Mouse (Mus musculus): ENCODE measurements at regions not wholly inside any gene's neighbourhood (a gene's known extent, or its start where the extent isn't known, plus 50 kb on each side); places are given as distances from the start of the nearest gene placed in this dataset.
A peak's percentile ranks its signal among the peaks of the same experiment; 100 is the strongest.

- H3K4me2 ChIP-seq (ENCODE audit: low read length), result peak overlapping the region; percentile 91
- H3K4me3 ChIP-seq (ENCODE audit: control insufficient read depth in 1 of 2, insufficient read depth in 1 of 2, low read depth in 1 of 2, low read length in 2 of 2), result peak overlapping the region; percentile 44 to 53
- no peaks in the 10 kb centered on the region for H3K36me3 ChIP-seq (ENCODE audit: control insufficient read depth, insufficient read depth, low read length)
- no peak for ATAC-seq (ENCODE audit: insufficient number of reproducible peaks, insufficient read depth, low FRiP score, low read depth)
- H3K4me1 ChIP-seq (ENCODE audit: control insufficient read depth in 2 of 2, insufficient read depth in 2 of 2, low read length in 2 of 2), result peaks cover 10 to 23% of the 10 kb centered on the region in 2 experiments; a peak in 3 of 4 replicates
- no peak overlapping the region for H3K27ac ChIP-seq (replicated peaks in 1 of 2; ENCODE audit: control insufficient read depth in 1 of 2, insufficient read depth in 1 of 2, low read depth in 2 of 2, low read length in 2 of 2)
- H3K9ac ChIP-seq (ENCODE audit: low read length), result no peak overlapping the region
- no peaks in the 10 kb centered on the region for H3K9me3 ChIP-seq (ENCODE audit: control insufficient read depth, low read length)
- WGBS, result under 1% methylated on average over 57 of the region's 58 CpGs
- peaks cover 100% of the 10 kb centered on the region for H3K27me3 ChIP-seq (ENCODE audit: control insufficient read depth, insufficient read depth, low read length)
Measured at GRCm38 (mm10) chr14:64586860-64587698, 483.0 kb downstream of the Prss52 start.

GRCm38 (mm10) chr14:64587699-64588434, 483.8 kb downstream of the Prss52 start:
- WGBS, result under 1% methylated on average over 38 of the region's 40 CpGs
- Histone ChIP-seq H3K9ac (ENCODE audit: low read length) (no peak overlapping the region), H3K9me3 (ENCODE audit: control insufficient read depth, low read length) (no peaks in the 10 kb centered on the region)

GRCm38 (mm10) chr14:64588561-64588960, 484.5 kb downstream of the Prss52 start:
- no peak for ATAC-seq (ENCODE audit: insufficient number of reproducible peaks, insufficient read depth, low FRiP score, low read depth)
- Histone ChIP-seq H3K27me3 (ENCODE audit: control insufficient read depth, insufficient read depth, low read length) (peaks cover 100% of the 10 kb centered on the region), H3K36me3 (ENCODE audit: control insufficient read depth, insufficient read depth, low read length) (no peaks in the 10 kb centered on the region), H3K4me2 (ENCODE audit: low read length) (peak overlapping the region; percentile 91), H3K4me3 (ENCODE audit: control insufficient read depth in 1 of 2, insufficient read depth in 1 of 2, low read depth in 1 of 2, low read length in 2 of 2) (no peak overlapping the region), H3K4me1 (ENCODE audit: control insufficient read depth in 2 of 2, insufficient read depth in 2 of 2, low read length in 2 of 2) (peaks cover 10 to 23% of the 10 kb centered on the region in 2 experiments; a peak in 3 of 4 replicates), H3K9ac (ENCODE audit: low read length) (no peak overlapping the region), H3K27ac (replicated peaks in 1 of 2; ENCODE audit: control insufficient read depth in 1 of 2, insufficient read depth in 1 of 2, low read depth in 2 of 2, low read length in 2 of 2) (no peak overlapping the region), H3K9me3 (ENCODE audit: control insufficient read depth, low read length) (no peaks in the 10 kb centered on the region)
- WGBS, result under 1% methylated on average over 23 of the region's 23 CpGs

More at GRCm38 (mm10) chr14:64587699-64588434, 483.8 kb downstream of the Prss52 start:
- H3K27ac ChIP-seq (replicated peaks in 1 of 2; ENCODE audit: control insufficient read depth in 1 of 2, insufficient read depth in 1 of 2, low read depth in 2 of 2, low read length in 2 of 2), result no peak overlapping the region
- H3K4me1 ChIP-seq (ENCODE audit: control insufficient read depth in 2 of 2, insufficient read depth in 2 of 2, low read length in 2 of 2), result peaks cover 10 to 23% of the 10 kb centered on the region in 2 experiments; a peak in 3 of 4 replicates
- H3K36me3 ChIP-seq (ENCODE audit: control insufficient read depth, insufficient read depth, low read length), result no peaks in the 10 kb centered on the region
- peaks cover 100% of the 10 kb centered on the region for H3K27me3 ChIP-seq (ENCODE audit: control insufficient read depth, insufficient read depth, low read length)
- peak overlapping the region; percentile 91 for H3K4me2 ChIP-seq (ENCODE audit: low read length)
- no peak for ATAC-seq (ENCODE audit: insufficient number of reproducible peaks, insufficient read depth, low FRiP score, low read depth)
- H3K4me3 ChIP-seq (ENCODE audit: control insufficient read depth in 1 of 2, insufficient read depth in 1 of 2, low read depth in 1 of 2, low read length in 2 of 2), result peak overlapping the region; percentile 44 to 53

GRCm38 (mm10) chr14:64589126-64589525, 485.0 kb downstream of the Prss52 start:
- WGBS, result 0% methylated on average over 1 of the region's 2 CpGs
- Histone ChIP-seq H3K27ac (replicated peaks in 1 of 2; ENCODE audit: control insufficient read depth in 1 of 2, insufficient read depth in 1 of 2, low read depth in 2 of 2, low read length in 2 of 2) (no peak overlapping the region), H3K4me3 (ENCODE audit: control insufficient read depth in 1 of 2, insufficient read depth in 1 of 2, low read depth in 1 of 2, low read length in 2 of 2) (peak overlapping the region in 1 of 2 experiments; percentile 38; a peak in 1 of 4 replicates), H3K4me1 (ENCODE audit: control insufficient read depth in 2 of 2, insufficient read depth in 2 of 2, low read length in 2 of 2) (peaks cover 10 to 23% of the 10 kb centered on the region in 2 experiments; a peak in 3 of 4 replicates), H3K4me2 (ENCODE audit: low read length) (peak overlapping the region; percentile 67), H3K36me3 (ENCODE audit: control insufficient read depth, insufficient read depth, low read length) (no peaks in the 10 kb centered on the region), H3K27me3 (ENCODE audit: control insufficient read depth, insufficient read depth, low read length) (peaks cover 99% of the 10 kb centered on the region), H3K9ac (ENCODE audit: low read length) (no peak overlapping the region), H3K9me3 (ENCODE audit: control insufficient read depth, low read length) (no peaks in the 10 kb centered on the region)
- ATAC-seq (ENCODE audit: insufficient number of reproducible peaks, insufficient read depth, low FRiP score, low read depth), result no peak

- Histone ChIP-seq H3K4me2 (ENCODE audit: low read length) (peak overlapping the region; percentile 67), H3K4me1 (ENCODE audit: control insufficient read depth in 2 of 2, insufficient read depth in 2 of 2, low read length in 2 of 2) (peaks cover 10 to 23% of the 10 kb centered on the region in 2 experiments; a peak in 3 of 4 replicates), H3K27ac (replicated peaks in 1 of 2; ENCODE audit: control insufficient read depth in 1 of 2, insufficient read depth in 1 of 2, low read depth in 2 of 2, low read length in 2 of 2) (no peak overlapping the region), H3K27me3 (ENCODE audit: control insufficient read depth, insufficient read depth, low read length) (peaks cover 98% of the 10 kb centered on the region), H3K9me3 (ENCODE audit: control insufficient read depth, low read length) (no peaks in the 10 kb centered on the region), H3K9ac (ENCODE audit: low read length) (0 out of 2 replicates have a peak overlapping the region, but pooled peaks have one; percentile 25), H3K36me3 (ENCODE audit: control insufficient read depth, insufficient read depth, low read length) (no peaks in the 10 kb centered on the region), H3K4me3 (ENCODE audit: control insufficient read depth in 1 of 2, insufficient read depth in 1 of 2, low read depth in 1 of 2, low read length in 2 of 2) (peak overlapping the region; percentile 32 to 38)
- 2% methylated on average over 41 of the region's 41 CpGs for WGBS
- no peak for ATAC-seq (ENCODE audit: insufficient number of reproducible peaks, insufficient read depth, low FRiP score, low read depth)
Measured at GRCm38 (mm10) chr14:64589571-64590547, 485.8 kb downstream of the Prss52 start.

GRCm38 (mm10) chr14:64590611-64591010, 486.5 kb downstream of the Prss52 start:
- WGBS, result 3% methylated on average over 15 of the region's 15 CpGs
- Histone ChIP-seq H3K4me2 (ENCODE audit: low read length) (peak overlapping the region; percentile 67), H3K4me1 (ENCODE audit: control insufficient read depth in 2 of 2, insufficient read depth in 2 of 2, low read length in 2 of 2) (peaks cover 10 to 23% of the 10 kb centered on the region in 2 experiments; a peak in 3 of 4 replicates), H3K9ac (ENCODE audit: low read length) (no peak overlapping the region), H3K9me3 (ENCODE audit: control insufficient read depth, low read length) (no peaks in the 10 kb centered on the region), H3K27me3 (ENCODE audit: control insufficient read depth, insufficient read depth, low read length) (peaks cover 92% of the 10 kb centered on the region), H3K36me3 (ENCODE audit: control insufficient read depth, insufficient read depth, low read length) (no peaks in the 10 kb centered on the region), H3K27ac (replicated peaks in 1 of 2; ENCODE audit: control insufficient read depth in 1 of 2, insufficient read depth in 1 of 2, low read depth in 2 of 2, low read length in 2 of 2) (no peak overlapping the region), H3K4me3 (ENCODE audit: control insufficient read depth in 1 of 2, insufficient read depth in 1 of 2, low read depth in 1 of 2, low read length in 2 of 2) (peak overlapping the region; percentile 4 to 38; a peak in 2 of 4 replicates)
- ATAC-seq (ENCODE audit: insufficient number of reproducible peaks, insufficient read depth, low FRiP score, low read depth), result no peak

All from heart, embryonic 14.5 days (tissue).